Mouse (Mus musculus): ENCODE measurements around the gene Sftpd. TPM values are rescaled to one million over a fixed set of nuclear protein-coding genes. Genes with fewer than 3 reads are reported as not detected.

Gene Sftpd
- polyA plus RNA-seq, 1 experiment from 2014 or later = not detected

DNA sequence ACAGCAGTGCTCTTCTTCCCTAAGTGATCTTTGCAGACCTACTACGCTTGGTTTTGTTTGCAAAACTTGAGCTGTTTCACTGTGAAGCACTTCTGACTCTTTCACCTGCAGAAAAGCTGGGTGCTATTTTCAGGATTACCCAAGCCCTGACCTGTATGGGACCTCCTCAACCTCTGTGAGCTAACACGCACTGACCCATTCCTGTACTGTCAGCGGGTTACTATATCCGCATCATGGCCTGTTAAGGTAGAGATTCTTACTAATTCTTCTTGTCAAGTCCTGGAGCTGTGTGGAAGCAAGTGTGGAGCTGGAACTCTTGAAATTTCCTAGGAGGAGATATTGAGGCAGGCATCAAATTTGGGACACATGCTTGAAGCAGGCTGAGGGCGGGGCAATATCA, 60.3 kb downstream of the Sftpd start:
- no peak for ATAC-seq (ENCODE audit: low read depth)
- Histone ChIP-seq H3K9ac (replicated peaks; ENCODE audit: low read depth, low read length) (no peak overlapping the region), H3K27ac (ENCODE audit: low read depth, low read length) (no peak overlapping the region), H3K9me3 (ENCODE audit: control insufficient read depth, low read length) (no peaks in the 10 kb centered on the region), H3K27me3 (ENCODE audit: control insufficient read depth, insufficient read depth, low read length) (no peaks in the 10 kb centered on the region), H3K4me2 (ENCODE audit: low read depth, low read length) (no peak overlapping the region), H3K4me1 (ENCODE audit: control insufficient read depth, insufficient read depth, low read length) (no peaks in the 10 kb centered on the region), H3K4me3 (ENCODE audit: low read depth, low read length) (no peak overlapping the region), H3K36me3 (ENCODE audit: control insufficient read depth, insufficient read depth, low read length) (no peaks in the 10 kb centered on the region)
- WGBS = 91% methylated on average over 5 of the region's 5 CpGs

Other genes starting within 250 kb of the Sftpd start
- 45.2 and 66.3 TPM in 2 replicates for gene Tspan14, start 218.3 kb downstream of the Sftpd start, polyA plus RNA-seq (2014; fragmentation: Nextera tagmentation; extraction: Ambion mirVana)
- 102 and 108 TPM in 2 replicates for gene Fam213a, start 171.4 kb downstream of the Sftpd start, polyA plus RNA-seq (2014; fragmentation: Nextera tagmentation; extraction: Ambion mirVana)
- 0.78 TPM in 1 of 2 replicates, not detected in the other for gene Dydc2, start 115.9 kb downstream of the Sftpd start, polyA plus RNA-seq (2014; fragmentation: Nextera tagmentation; extraction: Ambion mirVana)
- gene Dydc1, start 112.2 kb downstream of the Sftpd start, polyA plus RNA-seq (2014; fragmentation: Nextera tagmentation; extraction: Ambion mirVana) = 0.27 TPM in 1 of 2 replicates, not detected in the other
- not detected in 2 replicates for gene Mat1a, start 80.1 kb downstream of the Sftpd start, polyA plus RNA-seq (2014; fragmentation: Nextera tagmentation; extraction: Ambion mirVana)
- not detected in 2 replicates for gene Sftpa1, start 53.4 kb downstream of the Sftpd start, polyA plus RNA-seq (2014; fragmentation: Nextera tagmentation; extraction: Ambion mirVana)
- gene Mbl1, start 33.7 kb downstream of the Sftpd start, polyA plus RNA-seq (2014; fragmentation: Nextera tagmentation; extraction: Ambion mirVana) = not detected in 2 replicates
- 0.33 and 0.49 TPM in 2 replicates for gene Gm2832, start 93.7 kb upstream of the Sftpd start, polyA plus RNA-seq (2014; fragmentation: Nextera tagmentation; extraction: Ambion mirVana)
- not detected in 2 replicates for gene Gm5798, start 163.5 kb upstream of the Sftpd start, polyA plus RNA-seq (2014; fragmentation: Nextera tagmentation; extraction: Ambion mirVana)
- gene Gm7945, start 201.2 kb upstream of the Sftpd start, polyA plus RNA-seq (2014; fragmentation: Nextera tagmentation; extraction: Ambion mirVana) = 0.18 TPM in 1 of 2 replicates, not detected in the other
- gene Gm6482, start 223.1 kb upstream of the Sftpd start, polyA plus RNA-seq (2014; fragmentation: Nextera tagmentation; extraction: Ambion mirVana) = not detected in 2 replicates